Mouse (Mus musculus): Measurements from ENCODE around the gene Dlg1. TPM values are rescaled to one million over a fixed set of nuclear protein-coding genes. Genes with fewer than 3 reads are reported as not detected.

Gene Dlg1
- polyA plus RNA-seq, 1 experiment from 2014 or later, result 26.4 TPM

DNA sequence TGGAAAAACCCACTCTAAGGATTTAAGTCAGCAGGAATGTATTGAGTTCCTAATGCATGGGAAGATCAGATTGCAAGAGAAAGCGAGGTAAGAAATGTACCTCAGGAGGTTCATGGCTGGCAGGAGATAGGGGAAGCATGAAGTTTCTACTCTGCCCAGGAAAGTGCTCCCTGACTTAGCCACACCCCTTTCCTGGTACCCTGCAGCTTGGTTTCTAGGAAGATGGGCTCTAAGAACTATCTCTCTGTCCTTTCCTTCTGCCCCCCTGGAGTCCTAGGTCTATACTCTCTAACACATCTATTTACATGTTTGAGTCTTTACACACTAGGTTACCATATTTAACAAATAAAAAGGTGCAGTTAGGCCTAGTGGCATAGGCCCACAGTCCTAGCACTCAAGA lies 38.5 kb upstream of the Dlg1 start:
- WGBS, result 74% methylated on average over 1 of the region's 1 CpGs
- Histone ChIP-seq H3K27me3 (ENCODE audit: control insufficient read depth, insufficient read depth, low read length) (no peaks in the 10 kb centered on the region), H3K27ac (ENCODE audit: low read depth, low read length) (no peak overlapping the region), H3K36me3 (ENCODE audit: control insufficient read depth, insufficient read depth, low read length) (no peaks in the 10 kb centered on the region), H3K4me2 (replicated peaks; ENCODE audit: low read depth, low read length) (no peak overlapping the region), H3K4me3 (ENCODE audit: low read depth, low read length) (no peak overlapping the region), H3K4me1 (replicated peaks; ENCODE audit: control insufficient read depth, insufficient read depth, low read length) (no peaks in the 10 kb centered on the region), H3K9me3 (ENCODE audit: control insufficient read depth, low read length) (no peaks in the 10 kb centered on the region), H3K9ac (ENCODE audit: low read depth, low read length) (no peak overlapping the region)
- no peak for ATAC-seq (ENCODE audit: low FRiP score)
- no peak for DNase-seq (ENCODE audit: low spot score)

DNA sequence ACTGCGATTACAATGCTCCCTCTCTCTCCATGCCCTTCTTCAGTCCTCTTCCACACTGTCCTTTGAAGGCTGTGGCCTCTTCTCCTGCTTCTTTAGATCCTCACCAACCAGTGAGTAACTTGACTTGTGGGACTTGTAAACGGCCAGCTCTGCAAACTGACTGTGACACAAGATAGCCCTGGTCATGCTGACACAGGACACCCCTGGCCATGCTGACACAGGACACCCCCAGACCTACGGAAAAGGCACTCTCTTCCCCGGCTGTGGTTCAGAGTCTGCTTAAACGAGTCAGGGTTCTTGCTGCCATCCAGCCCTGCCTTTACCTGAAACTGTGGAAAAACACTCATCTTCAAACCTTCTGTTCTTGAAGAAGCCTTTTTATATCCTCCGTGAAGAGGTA lies 36.9 kb upstream of the Dlg1 start:
- no peak for ATAC-seq (ENCODE audit: low FRiP score)
- Histone ChIP-seq H3K4me1 (replicated peaks; ENCODE audit: control insufficient read depth, insufficient read depth, low read length) (no peaks in the 10 kb centered on the region), H3K4me2 (replicated peaks; ENCODE audit: low read depth, low read length) (no peak overlapping the region), H3K36me3 (ENCODE audit: control insufficient read depth, insufficient read depth, low read length) (no peaks in the 10 kb centered on the region), H3K9me3 (ENCODE audit: control insufficient read depth, low read length) (no peaks in the 10 kb centered on the region), H3K27me3 (ENCODE audit: control insufficient read depth, insufficient read depth, low read length) (no peaks in the 10 kb centered on the region), H3K4me3 (ENCODE audit: low read depth, low read length) (no peak overlapping the region), H3K27ac (ENCODE audit: low read depth, low read length) (no peak overlapping the region), H3K9ac (ENCODE audit: low read depth, low read length) (no peak overlapping the region)
- WGBS, result 78% methylated on average over 6 of the region's 6 CpGs
- no peak for DNase-seq (ENCODE audit: low spot score)

DNA sequence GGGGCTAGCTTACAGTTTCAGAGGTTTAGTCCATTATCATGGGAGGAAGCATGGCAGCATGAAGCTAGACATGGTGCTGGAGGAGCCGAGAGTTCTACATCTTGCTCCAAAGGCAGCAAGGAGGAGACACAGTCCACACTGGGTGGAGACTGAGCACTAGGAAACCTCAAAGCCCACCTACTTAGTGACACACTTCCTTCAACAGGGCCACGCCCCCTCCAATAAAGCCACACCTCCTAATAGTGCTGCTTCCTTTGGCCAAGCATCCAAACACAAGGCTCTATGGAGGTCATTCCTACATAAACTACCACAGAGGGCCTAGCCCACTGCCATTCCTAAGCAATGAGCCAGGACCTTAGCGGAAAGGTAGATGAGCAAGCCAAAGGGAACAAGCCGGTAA lies 32.9 kb upstream of the Dlg1 start:
- ATAC-seq (ENCODE audit: low FRiP score) (no peak), DNase-seq (ENCODE audit: low spot score) (no peak)
- 94% methylated on average over 4 of the region's 4 CpGs for WGBS

DNA sequence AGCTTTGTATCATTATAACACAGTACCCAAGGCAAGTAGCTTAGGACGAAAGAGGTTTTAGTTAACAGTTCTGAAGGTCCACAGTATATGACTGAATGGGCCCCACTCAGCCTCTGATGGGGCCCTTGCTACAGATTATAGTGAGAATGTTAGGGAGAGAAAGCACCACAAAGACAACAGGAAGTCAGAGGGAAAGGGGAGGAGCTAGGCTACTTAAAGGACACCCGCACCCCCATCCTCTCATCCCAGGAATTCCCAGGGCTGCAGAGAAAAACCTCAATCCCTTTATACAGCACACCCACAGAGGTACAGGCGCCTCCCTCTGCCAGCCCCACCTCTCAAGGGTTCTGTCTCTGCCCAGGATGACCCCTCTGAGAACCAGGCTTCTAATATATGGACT lies 32.2 kb upstream of the Dlg1 start:
- 88% methylated on average over 3 of the region's 3 CpGs for WGBS
- H3K4me1 ChIP-seq (replicated peaks; ENCODE audit: control insufficient read depth, insufficient read depth, low read length), result no peaks in the 10 kb centered on the region
- H3K27ac ChIP-seq (ENCODE audit: low read depth, low read length), result no peak overlapping the region
- no peaks in the 10 kb centered on the region for H3K27me3 ChIP-seq (ENCODE audit: control insufficient read depth, insufficient read depth, low read length)
- ATAC-seq (ENCODE audit: low FRiP score), result no peak
- no peak overlapping the region for H3K9ac ChIP-seq (ENCODE audit: low read depth, low read length)
- no peaks in the 10 kb centered on the region for H3K36me3 ChIP-seq (ENCODE audit: control insufficient read depth, insufficient read depth, low read length)
- no peaks in the 10 kb centered on the region for H3K9me3 ChIP-seq (ENCODE audit: control insufficient read depth, low read length)
- H3K4me2 ChIP-seq (replicated peaks; ENCODE audit: low read depth, low read length), result no peak overlapping the region
- H3K4me3 ChIP-seq (ENCODE audit: low read depth, low read length), result no peak overlapping the region
- no peak for DNase-seq (ENCODE audit: low spot score)

More for the DNA sequence above, 32.9 kb upstream of the Dlg1 start:
- Histone ChIP-seq H3K4me2 (replicated peaks; ENCODE audit: low read depth, low read length) (no peak overlapping the region), H3K36me3 (ENCODE audit: control insufficient read depth, insufficient read depth, low read length) (no peaks in the 10 kb centered on the region), H3K9me3 (ENCODE audit: control insufficient read depth, low read length) (no peaks in the 10 kb centered on the region), H3K4me1 (replicated peaks; ENCODE audit: control insufficient read depth, insufficient read depth, low read length) (no peaks in the 10 kb centered on the region), H3K27me3 (ENCODE audit: control insufficient read depth, insufficient read depth, low read length) (no peaks in the 10 kb centered on the region), H3K9ac (ENCODE audit: low read depth, low read length) (no peak overlapping the region), H3K4me3 (ENCODE audit: low read depth, low read length) (no peak overlapping the region), H3K27ac (ENCODE audit: low read depth, low read length) (no peak overlapping the region)

DNA sequence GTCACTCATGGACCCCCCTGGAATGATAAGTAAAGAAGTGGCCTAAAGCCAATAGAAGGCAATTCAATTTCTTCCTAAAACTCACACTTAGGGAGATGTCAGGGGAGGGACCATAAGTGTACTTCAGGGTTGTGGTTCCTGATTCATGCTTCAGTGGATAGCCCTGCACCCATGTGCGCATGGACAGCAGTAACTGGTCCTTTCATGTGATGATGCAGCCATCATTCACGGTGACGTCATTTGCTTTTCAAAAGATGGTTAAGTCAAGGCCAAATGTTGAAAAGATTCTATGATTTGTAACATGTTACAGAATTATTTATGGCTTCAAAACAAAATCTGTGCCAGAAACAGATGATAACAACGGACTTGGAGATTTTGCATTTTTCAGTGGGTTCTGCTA lies 28.9 kb upstream of the Dlg1 start:
- no peak for DNase-seq (ENCODE audit: low spot score)
- Histone ChIP-seq H3K4me3 (ENCODE audit: low read depth, low read length) (no peak overlapping the region), H3K27ac (ENCODE audit: low read depth, low read length) (no peak overlapping the region), H3K9me3 (ENCODE audit: control insufficient read depth, low read length) (no peaks in the 10 kb centered on the region), H3K9ac (ENCODE audit: low read depth, low read length) (no peak overlapping the region), H3K36me3 (ENCODE audit: control insufficient read depth, insufficient read depth, low read length) (no peaks in the 10 kb centered on the region), H3K4me2 (replicated peaks; ENCODE audit: low read depth, low read length) (no peak overlapping the region), H3K4me1 (replicated peaks; ENCODE audit: control insufficient read depth, insufficient read depth, low read length) (no peaks in the 10 kb centered on the region), H3K27me3 (ENCODE audit: control insufficient read depth, insufficient read depth, low read length) (no peaks in the 10 kb centered on the region)
- 94% methylated on average over 4 of the region's 4 CpGs for WGBS
- ATAC-seq (ENCODE audit: low FRiP score), result no peak

DNA sequence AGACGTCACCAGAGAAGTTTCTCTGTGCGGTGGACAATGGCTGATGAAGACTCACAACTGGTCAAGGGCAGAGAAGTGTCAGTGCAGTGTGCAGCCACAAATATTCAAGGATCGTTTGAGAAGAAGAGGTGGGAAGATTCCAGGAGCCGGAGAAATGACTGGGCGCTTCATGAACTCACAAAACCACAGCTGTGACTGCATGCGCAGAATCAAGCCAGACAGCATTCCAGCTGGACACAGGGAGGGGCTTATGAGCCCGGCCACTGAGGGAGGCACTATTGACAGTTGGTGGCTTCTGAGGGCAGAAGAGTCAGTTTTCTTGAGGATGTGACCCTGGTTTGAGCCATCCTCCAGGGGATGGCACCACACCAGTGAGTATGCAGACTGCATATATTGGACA lies 24.9 kb upstream of the Dlg1 start:
- Histone ChIP-seq H3K27ac (ENCODE audit: low read depth, low read length) (no peak overlapping the region), H3K27me3 (ENCODE audit: control insufficient read depth, insufficient read depth, low read length) (no peaks in the 10 kb centered on the region), H3K9me3 (ENCODE audit: control insufficient read depth, low read length) (no peaks in the 10 kb centered on the region), H3K4me3 (ENCODE audit: low read depth, low read length) (no peak overlapping the region), H3K36me3 (ENCODE audit: control insufficient read depth, insufficient read depth, low read length) (no peaks in the 10 kb centered on the region), H3K4me1 (replicated peaks; ENCODE audit: control insufficient read depth, insufficient read depth, low read length) (no peaks in the 10 kb centered on the region), H3K9ac (ENCODE audit: low read depth, low read length) (no peak overlapping the region), H3K4me2 (replicated peaks; ENCODE audit: low read depth, low read length) (no peak overlapping the region)
- ATAC-seq (ENCODE audit: low FRiP score) (no peak), DNase-seq (ENCODE audit: low spot score) (no peak)
- 47% methylated on average over 7 of the region's 7 CpGs for WGBS

DNA sequence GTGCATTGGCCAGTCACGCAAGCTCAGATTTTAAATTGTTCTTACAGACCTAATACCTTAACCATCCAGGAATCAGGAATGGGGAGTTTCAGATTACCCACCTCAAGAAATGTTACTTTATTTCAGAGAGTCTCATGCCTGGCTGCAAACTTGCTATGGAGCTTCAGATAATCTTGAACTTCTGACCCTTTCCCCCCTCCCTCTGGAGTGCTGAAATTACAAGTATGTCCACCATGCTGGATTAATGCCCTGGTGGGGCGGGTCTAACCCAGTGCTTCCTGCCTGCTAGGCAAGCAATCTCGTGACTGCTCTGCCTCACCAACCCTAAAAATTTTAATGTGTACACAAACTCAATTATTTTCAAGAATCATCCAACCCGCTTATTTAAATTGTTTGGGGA lies 23.3 kb upstream of the Dlg1 start:
- no peak for ATAC-seq (ENCODE audit: low FRiP score)
- H3K27me3 ChIP-seq (ENCODE audit: control insufficient read depth, insufficient read depth, low read length), result no peaks in the 10 kb centered on the region

DNA sequence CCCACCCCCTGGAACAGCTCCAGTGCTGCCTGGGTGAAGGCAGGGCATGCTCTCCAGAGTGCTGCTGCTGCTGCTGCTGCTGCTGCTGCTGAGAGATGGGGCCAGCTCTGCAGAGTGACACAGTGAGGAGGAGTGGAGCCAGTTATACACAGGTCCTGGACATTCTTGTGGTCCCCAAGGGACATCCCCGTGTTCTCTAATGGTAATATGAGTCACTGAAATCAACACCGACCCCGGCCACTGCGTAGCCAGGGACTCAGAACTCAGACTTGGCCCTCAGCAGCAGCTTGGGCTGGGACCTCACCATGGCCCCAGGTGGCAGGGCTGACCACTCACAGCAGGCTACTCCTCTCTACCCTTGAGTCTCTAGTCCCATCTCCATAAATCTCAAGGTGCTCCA lies 21.5 kb upstream of the Dlg1 start:
- DNase-seq (ENCODE audit: low spot score) (no peak), ATAC-seq (ENCODE audit: low FRiP score) (no peak)
- H3K27ac ChIP-seq (ENCODE audit: low read depth, low read length), result no peak overlapping the region
- H3K27me3 ChIP-seq (ENCODE audit: control insufficient read depth, insufficient read depth, low read length), result no peaks in the 10 kb centered on the region
- WGBS, result 71% methylated on average over 4 of the region's 4 CpGs
- H3K4me2 ChIP-seq (replicated peaks; ENCODE audit: low read depth, low read length), result no peak overlapping the region
- H3K9me3 ChIP-seq (ENCODE audit: control insufficient read depth, low read length), result no peaks in the 10 kb centered on the region
- no peak overlapping the region for H3K9ac ChIP-seq (ENCODE audit: low read depth, low read length)
- no peak overlapping the region for H3K4me3 ChIP-seq (ENCODE audit: low read depth, low read length)
- H3K36me3 ChIP-seq (ENCODE audit: control insufficient read depth, insufficient read depth, low read length), result no peaks in the 10 kb centered on the region
- no peaks in the 10 kb centered on the region for H3K4me1 ChIP-seq (replicated peaks; ENCODE audit: control insufficient read depth, insufficient read depth, low read length)

More for the DNA sequence above, 23.3 kb upstream of the Dlg1 start:
- no peaks in the 10 kb centered on the region for H3K36me3 ChIP-seq (ENCODE audit: control insufficient read depth, insufficient read depth, low read length)
- H3K4me3 ChIP-seq (ENCODE audit: low read depth, low read length), result no peak overlapping the region
- H3K4me2 ChIP-seq (replicated peaks; ENCODE audit: low read depth, low read length), result no peak overlapping the region
- no peak overlapping the region for H3K9ac ChIP-seq (ENCODE audit: low read depth, low read length)
- H3K4me1 ChIP-seq (replicated peaks; ENCODE audit: control insufficient read depth, insufficient read depth, low read length), result no peaks in the 10 kb centered on the region
- 81% methylated on average over 4 of the region's 4 CpGs for WGBS
- DNase-seq (ENCODE audit: low spot score), result no peak
- no peaks in the 10 kb centered on the region for H3K9me3 ChIP-seq (ENCODE audit: control insufficient read depth, low read length)
- H3K27ac ChIP-seq (ENCODE audit: low read depth, low read length), result no peak overlapping the region

DNA sequence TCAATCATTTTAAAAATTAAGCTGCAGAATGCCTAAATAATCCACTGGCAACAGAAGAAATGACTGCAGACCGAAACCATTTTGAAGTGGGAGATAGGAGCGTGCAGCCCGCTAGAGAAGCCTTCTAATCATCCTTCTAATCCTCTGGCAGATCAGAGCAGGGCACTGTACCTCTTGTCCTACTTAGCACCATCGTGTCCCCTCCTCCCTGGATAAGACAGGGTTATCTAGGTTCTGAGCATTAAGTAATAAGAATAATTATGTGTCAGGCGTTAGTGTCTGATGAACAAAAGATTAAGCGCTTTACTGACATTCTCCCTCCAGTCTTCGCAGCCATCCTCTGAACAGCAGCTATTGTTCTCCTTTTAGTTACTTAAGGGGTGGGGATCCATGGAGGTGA lies 16.0 kb upstream of the Dlg1 start:
- H3K4me1 ChIP-seq (replicated peaks; ENCODE audit: control insufficient read depth, insufficient read depth, low read length), result no peaks in the 10 kb centered on the region
- H3K27me3 ChIP-seq (ENCODE audit: control insufficient read depth, insufficient read depth, low read length), result no peaks in the 10 kb centered on the region
- H3K27ac ChIP-seq (ENCODE audit: low read depth, low read length), result no peak overlapping the region
- DNase-seq (ENCODE audit: low spot score), result no peak
- 81% methylated on average over 7 of the region's 7 CpGs for WGBS
- no peak overlapping the region for H3K4me2 ChIP-seq (replicated peaks; ENCODE audit: low read depth, low read length)
- H3K4me3 ChIP-seq (ENCODE audit: low read depth, low read length), result no peak overlapping the region
- H3K36me3 ChIP-seq (ENCODE audit: control insufficient read depth, insufficient read depth, low read length), result no peaks in the 10 kb centered on the region
- no peaks in the 10 kb centered on the region for H3K9me3 ChIP-seq (ENCODE audit: control insufficient read depth, low read length)
- ATAC-seq (ENCODE audit: low FRiP score), result no peak
- H3K9ac ChIP-seq (ENCODE audit: low read depth, low read length), result no peak overlapping the region
